Mouse (Mus musculus) kidney, embryonic 15.5 days (tissue): Measurements from ENCODE around the gene Ndufs1. TPM values are rescaled to one million over a fixed set of nuclear protein-coding genes. Genes with fewer than 3 reads are reported as not detected.
"Not testable (repeated sequence)": the region's sequence is repeated elsewhere in the genome, so short reads cannot be mapped to it uniquely, and the experiment has no call there.

ENCODE experiments used
- ATAC-seq: fragments of 200-750 bp; cut with Nextera tagmentation; replicated peaks from 2 replicates; pipeline ENCODE4 v1.8.0; 2017; ENCODE audit warnings: moderate TSS enrichment; ENCODE audit not compliant: low FRiP score
- H3K27ac ChIP-seq: fragments of 300-500 bp; sonication (generic); 2 replicates; pipeline ENCODE4 v1.5.1; 2015; ENCODE audit warnings: mild to moderate bottlenecking, inconsistent platforms
- H3K27me3 ChIP-seq: fragments of 300-500 bp; sonication (generic); 2 replicates; pipeline ENCODE4 v1.6.1; 2015; ENCODE audit warnings: inconsistent platforms
- H3K36me3 ChIP-seq: fragments of 300-500 bp; sonication (generic); 2 replicates; pipeline ENCODE4 v1.6.1; 2015; ENCODE audit warnings: inconsistent platforms
- H3K4me1 ChIP-seq: fragments of 300-500 bp; sonication (generic); 2 replicates; pipeline ENCODE4 v1.6.1; 2015; ENCODE audit warnings: inconsistent platforms
- H3K4me2 ChIP-seq: fragments of 300-500 bp; sonication (generic); 2 replicates; pipeline ENCODE4 v1.6.1; 2015; ENCODE audit warnings: moderate library complexity, mild to moderate bottlenecking, inconsistent platforms
- H3K4me3 ChIP-seq: fragments of 300-500 bp; sonication (generic); replicated peaks from 2 replicates; pipeline ENCODE4 v1.5.1; 2015; ENCODE audit warnings: mild to moderate bottlenecking, inconsistent platforms
- H3K9ac ChIP-seq: fragments of 300-500 bp; sonication (generic); 2 replicates; pipeline ENCODE4 v1.6.1; 2015; ENCODE audit warnings: mild to moderate bottlenecking, inconsistent platforms
- H3K9me3 ChIP-seq: fragments of 300-500 bp; sonication (generic); replicated peaks from 2 replicates; pipeline ENCODE4 v1.6.1; 2016; ENCODE audit warnings: inconsistent platforms
- WGBS: fragments of 180-500 bp; shearing (Covaris S2); methylation state at CpG from one replicate; pipeline ENCODE4 v1.1.7; 2015; ENCODE audit warnings: mixed read lengths; 5-methylcytosine and 5-hydroxymethylcytosine counted together
- polyA plus RNA-seq: library from polyadenylated mRNA; unstranded; fragments of >200 nt; fragmentation: Nextera tagmentation; extraction: Ambion mirVana; gene quantifications from 2 replicates; pipeline ENCODE4 v1.2.1, GENCODE M21; 2015

The Ndufs1 gene
- polyA plus RNA-seq, 1 experiment from 2014 or later: 156 TPM

DNA sequence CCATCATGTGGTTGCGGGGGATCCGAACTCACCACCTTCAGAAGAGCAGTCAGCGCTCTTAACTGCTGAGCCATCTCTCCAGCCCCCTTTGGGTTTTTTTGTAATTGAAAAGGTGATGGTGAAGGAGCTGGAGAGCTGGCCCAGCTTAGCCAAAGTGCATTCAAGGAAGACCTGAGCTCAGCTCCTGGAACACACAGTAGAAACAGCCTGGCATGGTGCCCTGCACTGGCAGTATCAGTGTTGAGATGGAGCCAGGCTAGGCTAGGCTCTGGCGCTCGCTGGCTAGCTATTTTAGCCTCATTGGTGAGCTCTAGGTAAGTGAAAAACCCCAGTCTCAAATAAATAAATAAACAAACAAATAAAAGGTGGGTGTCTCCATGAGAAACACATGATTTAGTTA is 5.6 kb upstream of the Ndufs1 start:
- WGBS: 82% methylated on average over 5 of the region's 5 CpGs
- Histone ChIP-seq H3K4me3 (no peak overlapping the region), H3K4me2 (no peak overlapping the region), H3K9me3 (no peaks in the 10 kb centered on the region), H3K27ac (no peak overlapping the region), H3K4me1 (peaks cover 12% of the 10 kb centered on the region), H3K27me3 (no peaks in the 10 kb centered on the region), H3K36me3 (peaks cover 32% of the 10 kb centered on the region), H3K9ac (no peak overlapping the region)
- no peak for ATAC-seq

DNA sequence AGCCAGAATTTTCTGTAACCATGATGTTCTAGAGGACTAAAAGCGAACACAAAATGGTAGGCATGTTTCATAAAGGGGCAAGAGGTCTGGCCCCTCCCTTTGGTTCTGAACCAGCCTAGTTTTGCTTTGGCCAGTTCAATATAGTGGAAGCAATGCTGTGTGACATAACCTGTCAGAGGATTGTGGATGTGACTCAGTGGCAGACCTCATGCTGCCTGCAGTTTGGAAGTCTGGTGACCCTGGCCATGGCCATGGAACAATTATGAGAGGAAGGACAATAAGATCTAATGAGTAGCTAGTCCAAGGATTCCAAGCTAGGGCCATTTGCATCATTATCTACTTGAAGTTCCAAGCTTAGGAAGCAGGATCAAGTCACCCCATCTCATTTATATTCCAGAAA is 4.8 kb upstream of the Ndufs1 start:
- 98% methylated on average over 1 of the region's 1 CpGs for WGBS
- Histone ChIP-seq H3K9me3 (no peaks in the 10 kb centered on the region), H3K4me2 (no peak overlapping the region), H3K27ac (no peak overlapping the region), H3K4me3 (no peak overlapping the region), H3K9ac (no peak overlapping the region), H3K27me3 (no peaks in the 10 kb centered on the region), H3K4me1 (peaks cover 12% of the 10 kb centered on the region), H3K36me3 (peaks cover 32% of the 10 kb centered on the region)
- ATAC-seq: no peak

DNA sequence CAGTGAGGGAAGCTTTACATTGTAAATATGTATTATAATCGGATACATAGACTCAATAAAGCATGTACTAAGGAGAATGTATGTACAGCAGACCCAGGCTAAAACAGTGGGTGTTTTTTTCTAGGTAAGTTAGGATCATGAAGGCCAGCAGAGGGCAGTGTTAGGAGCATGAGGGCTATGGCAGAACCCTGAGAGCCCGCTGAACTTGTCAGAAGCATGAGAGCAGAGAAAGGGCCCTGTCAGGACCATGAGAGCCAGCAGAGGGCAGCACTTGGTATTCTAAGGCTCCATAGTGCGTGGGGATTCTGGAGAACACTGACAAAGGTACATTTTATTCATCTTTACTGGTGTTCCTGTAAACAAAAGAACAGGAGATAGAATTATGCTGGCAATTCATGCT is 4.4 kb upstream of the Ndufs1 start:
- Histone ChIP-seq H3K9me3 (no peaks in the 10 kb centered on the region), H3K36me3 (peaks cover 32% of the 10 kb centered on the region), H3K27me3 (no peaks in the 10 kb centered on the region), H3K4me1 (peaks cover 12% of the 10 kb centered on the region), H3K9ac (no peak overlapping the region), H3K27ac (no peak overlapping the region), H3K4me3 (no peak overlapping the region), H3K4me2 (no peak overlapping the region)
- ATAC-seq: peak; percentile 78
- WGBS: 5% methylated on average over 3 of the region's 3 CpGs

DNA sequence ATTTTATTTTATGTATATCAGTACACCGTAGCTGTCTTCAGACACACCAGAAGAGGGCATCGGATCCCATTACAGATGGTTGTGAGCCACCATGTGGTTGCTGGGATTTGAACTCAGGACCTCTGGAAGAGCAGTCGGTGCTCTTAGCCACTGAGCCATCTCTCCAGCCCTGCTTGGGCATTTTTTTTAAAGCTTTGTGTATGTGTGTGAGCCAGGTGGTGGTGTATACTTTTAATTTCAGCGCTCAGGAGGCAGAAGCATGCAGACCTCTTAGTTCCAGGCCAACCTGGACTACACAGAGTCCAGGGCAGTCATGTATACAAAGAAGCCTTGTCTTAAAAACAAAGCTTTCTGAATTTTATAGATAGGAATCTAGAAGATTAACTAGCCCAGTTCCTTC is 3.9 kb upstream of the Ndufs1 start:
- peaks cover 15% of the 10 kb centered on the region for H3K4me1 ChIP-seq
- not testable (repeated sequence) for H3K27me3 ChIP-seq, ATAC-seq, H3K27ac ChIP-seq, H3K9ac ChIP-seq, H3K4me3 ChIP-seq, H3K4me2 ChIP-seq, H3K9me3 ChIP-seq
- H3K36me3 ChIP-seq: peaks cover 32% of the 10 kb centered on the region
- 69% methylated on average over 4 of the region's 4 CpGs for WGBS

DNA sequence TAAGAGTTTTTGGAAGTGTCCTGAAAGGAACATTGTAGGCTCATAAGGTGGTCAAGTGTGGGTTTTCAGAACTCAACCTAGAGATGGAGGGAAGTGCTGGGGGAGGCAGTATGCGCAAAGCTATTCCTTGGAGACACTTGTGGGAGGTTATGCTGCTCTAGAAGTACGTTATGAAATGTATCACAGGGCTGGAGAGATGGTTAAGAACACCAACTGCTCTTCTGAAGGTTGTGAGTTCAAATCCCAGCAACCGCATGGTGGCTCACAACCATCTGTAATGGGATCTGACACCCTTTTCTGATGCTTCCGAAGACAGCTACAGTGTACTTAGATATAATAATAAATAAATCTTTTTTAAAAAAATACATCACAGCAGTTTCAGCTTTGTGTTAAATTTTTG is 3.5 kb upstream of the Ndufs1 start:
- Histone ChIP-seq H3K4me1 (peaks cover 19% of the 10 kb centered on the region), H3K36me3 (peaks cover 32% of the 10 kb centered on the region), H3K9me3 (no peaks in the 10 kb centered on the region), H3K4me2 (no peak overlapping the region), H3K27me3 (no peaks in the 10 kb centered on the region), H3K9ac (no peak overlapping the region), H3K27ac (no peak overlapping the region), H3K4me3 (no peak overlapping the region)
- 93% methylated on average over 4 of the region's 4 CpGs for WGBS
- ATAC-seq: no peak

DNA sequence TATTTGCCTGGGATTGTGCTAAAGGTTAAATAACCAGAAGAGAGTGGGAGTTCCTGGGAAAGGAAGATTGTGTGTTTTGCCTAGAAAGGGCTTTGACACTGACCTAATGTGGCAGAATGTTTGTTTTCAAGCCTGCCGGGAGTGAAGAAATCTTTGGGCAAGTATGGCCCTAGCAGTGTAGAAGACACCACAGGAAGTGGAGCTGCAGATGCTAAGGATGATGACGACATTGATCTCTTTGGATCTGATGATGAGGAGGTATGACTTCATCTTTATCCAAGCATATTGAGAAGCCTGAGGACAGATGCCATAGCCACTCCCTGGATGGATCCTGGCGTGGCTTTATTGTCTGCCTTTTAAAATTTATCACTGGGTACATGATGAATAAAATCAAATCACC is 1.7 kb upstream of the Ndufs1 start:
- H3K9me3 ChIP-seq: no peaks in the 10 kb centered on the region
- H3K4me1 ChIP-seq: peaks cover 23% of the 10 kb centered on the region
- 0 out of 2 replicates have a peak overlapping the region, but pooled peaks have one; percentile 91 for H3K27ac ChIP-seq
- peak overlapping the region; percentile 83 for H3K4me3 ChIP-seq
- WGBS: 61% methylated on average over 3 of the region's 3 CpGs
- H3K27me3 ChIP-seq: no peaks in the 10 kb centered on the region
- H3K4me2 ChIP-seq: peak overlapping the region; percentile 70
- peak overlapping the region; percentile 93 for H3K9ac ChIP-seq
- ATAC-seq: no peak
- peaks cover 39% of the 10 kb centered on the region for H3K36me3 ChIP-seq

DNA sequence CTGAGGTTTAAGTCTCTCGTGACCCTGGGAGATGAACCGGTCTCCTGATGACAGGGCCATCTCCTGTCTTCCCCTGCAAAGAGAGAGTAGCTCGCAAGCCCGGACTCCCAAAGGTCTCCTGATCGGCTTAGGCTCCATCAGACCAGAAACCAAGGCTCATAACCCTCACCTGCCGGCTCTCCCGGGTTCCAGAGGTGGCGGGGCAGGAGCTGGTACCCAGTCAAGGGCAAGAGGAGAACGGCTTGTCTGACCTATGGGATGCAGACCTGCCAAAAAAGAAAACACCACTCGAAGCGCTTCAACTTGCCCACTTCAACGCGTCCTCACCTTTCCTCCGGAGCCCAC is 402 bp downstream of the Ndufs1 start:
- H3K4me1 ChIP-seq: peaks cover 23% of the 10 kb centered on the region
- peaks cover 45% of the 10 kb centered on the region for H3K36me3 ChIP-seq
- H3K4me3 ChIP-seq: peak overlapping the region; percentile 83
- peak overlapping the region; percentile 91 for H3K27ac ChIP-seq
- peak overlapping the region; percentile 73 for H3K4me2 ChIP-seq
- peak overlapping the region; percentile 93 for H3K9ac ChIP-seq
- ATAC-seq: peak; percentile 43; the same call in 1 of the 2 replicates
- under 1% methylated on average over 14 of the region's 14 CpGs for WGBS
- H3K27me3 ChIP-seq: no peaks in the 10 kb centered on the region
- H3K9me3 ChIP-seq: no peaks in the 10 kb centered on the region

DNA sequence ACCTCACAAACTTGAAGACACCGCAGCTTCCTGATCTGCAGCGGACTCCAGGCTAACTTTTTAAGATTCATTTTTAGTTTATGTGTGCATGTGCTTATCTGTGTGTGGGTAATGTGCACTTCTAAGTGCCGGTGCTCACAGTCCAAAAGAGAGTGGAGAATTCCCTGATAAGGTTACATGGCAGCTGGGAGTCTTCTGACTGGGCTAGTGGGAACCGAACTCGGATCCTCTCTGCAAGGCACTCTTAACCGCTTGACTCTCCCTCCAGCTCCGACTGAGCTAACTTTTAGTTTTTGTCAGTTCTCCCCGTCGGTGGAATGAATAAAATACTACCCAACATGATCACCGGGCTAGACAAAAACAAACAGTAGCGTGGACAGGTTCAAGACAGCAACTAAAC is 780 bp downstream of the Ndufs1 start:
- peak overlapping the region; percentile 91 for H3K27ac ChIP-seq
- WGBS: 10% methylated on average over 11 of the region's 11 CpGs
- no peaks in the 10 kb centered on the region for H3K27me3 ChIP-seq
- peaks cover 23% of the 10 kb centered on the region for H3K4me1 ChIP-seq
- peak overlapping the region; percentile 83 for H3K4me3 ChIP-seq
- H3K9ac ChIP-seq: peak overlapping the region; percentile 93
- peaks cover 48% of the 10 kb centered on the region for H3K36me3 ChIP-seq
- no peak for ATAC-seq
- peak overlapping the region; percentile 73 for H3K4me2 ChIP-seq
- H3K9me3 ChIP-seq: no peaks in the 10 kb centered on the region

DNA sequence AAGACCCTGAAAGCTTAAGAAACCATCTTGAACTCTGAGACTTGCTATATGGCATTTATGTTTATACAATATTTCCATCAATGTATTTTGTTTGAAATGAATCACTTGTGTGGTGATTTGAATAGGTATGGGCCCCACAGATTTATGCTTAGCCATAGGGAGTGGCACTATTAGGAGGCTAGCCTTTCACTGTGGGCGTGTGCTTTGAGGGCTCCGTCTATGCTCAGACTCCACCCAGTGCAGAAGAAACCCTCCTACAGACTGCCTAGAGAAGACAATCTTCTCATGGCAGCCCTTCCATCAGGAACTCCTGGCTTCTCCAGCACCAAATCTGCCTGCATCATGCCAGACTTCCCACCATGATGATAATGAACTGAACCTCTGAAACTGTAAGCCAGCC is 8.0 kb downstream of the Ndufs1 start:
- Histone ChIP-seq H3K36me3 (peaks cover 82% of the 10 kb centered on the region), H3K4me3 (no peak overlapping the region), H3K4me2 (no peak overlapping the region), H3K9me3 (no peaks in the 10 kb centered on the region), H3K9ac (no peak overlapping the region), H3K27ac (no peak overlapping the region), H3K4me1 (no peaks in the 10 kb centered on the region), H3K27me3 (no peaks in the 10 kb centered on the region)
- whole genome bisulfite sequencing: 82% methylated on average over 2 of the region's 2 CpGs
- ATAC-seq: no peak

DNA sequence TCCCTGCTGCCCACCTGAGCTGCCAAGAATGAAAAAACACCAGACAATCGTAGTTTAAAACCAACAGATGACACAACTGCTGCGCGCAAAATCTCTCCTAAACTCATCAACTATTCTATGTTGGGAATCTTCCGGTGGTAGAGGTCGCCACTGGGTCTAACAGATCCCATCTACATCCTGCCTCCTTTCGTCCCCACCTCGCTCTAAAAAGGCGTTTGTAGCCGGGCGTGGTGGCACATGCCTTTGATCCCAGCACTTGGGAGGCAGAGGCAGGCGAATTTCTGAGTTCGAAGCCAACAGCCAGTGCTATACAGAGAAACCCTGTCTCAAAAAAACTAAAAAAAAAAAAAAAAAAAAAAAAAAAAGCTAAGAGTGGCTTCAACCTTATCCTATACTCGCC is 36.4 kb downstream of the Ndufs1 start:
- H3K4me2 ChIP-seq: no peak overlapping the region
- H3K9me3 ChIP-seq: no peaks in the 10 kb centered on the region
- H3K27me3 ChIP-seq: no peaks in the 10 kb centered on the region
- no peaks in the 10 kb centered on the region for H3K4me1 ChIP-seq
- no peak overlapping the region for H3K27ac ChIP-seq
- 94% methylated on average over 13 of the region's 13 CpGs for WGBS
- H3K4me3 ChIP-seq: no peak overlapping the region
- no peak overlapping the region for H3K9ac ChIP-seq
- peaks cover 61% of the 10 kb centered on the region for H3K36me3 ChIP-seq
- no peak for ATAC-seq

DNA sequence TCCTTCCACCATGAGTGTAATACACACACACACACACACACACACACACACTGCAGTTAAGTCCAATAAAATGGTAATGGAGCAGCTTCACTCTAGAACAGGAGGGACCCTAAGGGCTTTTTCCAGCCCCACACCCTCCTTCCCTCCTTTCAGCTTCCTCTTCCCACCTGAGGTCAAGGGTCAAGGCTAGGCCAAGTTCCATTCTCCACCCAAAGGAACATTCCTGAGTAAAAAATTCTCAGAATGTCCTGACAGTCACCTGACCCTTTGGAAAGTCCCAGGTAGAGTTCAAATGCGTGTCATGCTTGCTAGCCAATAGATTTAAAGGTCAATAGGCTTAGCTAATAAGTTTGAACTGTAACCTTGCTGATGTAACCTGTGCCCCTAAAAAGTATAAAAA is 38.0 kb downstream of the Ndufs1 start:
- H3K36me3 ChIP-seq: peaks cover 45% of the 10 kb centered on the region
- not testable (repeated sequence) for H3K9me3 ChIP-seq, H3K27me3 ChIP-seq, ATAC-seq, H3K9ac ChIP-seq, H3K27ac ChIP-seq, H3K4me1 ChIP-seq, H3K4me2 ChIP-seq, H3K4me3 ChIP-seq
- 83% methylated on average over 1 of the region's 1 CpGs for WGBS

DNA sequence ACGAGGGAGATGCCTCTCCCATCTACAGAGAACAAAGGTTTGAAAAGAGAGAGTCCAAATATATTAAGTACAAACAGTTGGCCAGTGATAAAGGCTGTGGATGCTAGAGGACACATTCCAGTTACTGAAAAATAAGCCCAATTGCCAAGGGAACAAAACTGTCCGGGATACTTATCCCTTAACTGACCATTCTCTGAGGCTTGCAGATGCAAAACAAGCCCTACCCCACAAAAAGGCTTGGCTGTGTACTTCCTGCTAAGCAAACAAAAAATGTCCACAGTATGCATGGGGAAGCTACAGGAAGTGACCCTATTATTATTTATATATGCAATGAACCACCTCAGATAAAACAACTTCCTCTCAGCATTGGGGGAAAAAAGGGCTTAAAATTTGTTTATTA is 38.7 kb downstream of the Ndufs1 start:
- ATAC-seq: no peak
- H3K9ac ChIP-seq: no peak overlapping the region
- H3K9me3 ChIP-seq: no peaks in the 10 kb centered on the region
- peaks cover 39% of the 10 kb centered on the region for H3K36me3 ChIP-seq
- no peaks in the 10 kb centered on the region for H3K27me3 ChIP-seq
- 81% methylated on average over 2 of the region's 2 CpGs for WGBS
- H3K4me3 ChIP-seq: no peak overlapping the region
- no peaks in the 10 kb centered on the region for H3K4me1 ChIP-seq
- no peak overlapping the region for H3K4me2 ChIP-seq
- H3K27ac ChIP-seq: no peak overlapping the region

DNA sequence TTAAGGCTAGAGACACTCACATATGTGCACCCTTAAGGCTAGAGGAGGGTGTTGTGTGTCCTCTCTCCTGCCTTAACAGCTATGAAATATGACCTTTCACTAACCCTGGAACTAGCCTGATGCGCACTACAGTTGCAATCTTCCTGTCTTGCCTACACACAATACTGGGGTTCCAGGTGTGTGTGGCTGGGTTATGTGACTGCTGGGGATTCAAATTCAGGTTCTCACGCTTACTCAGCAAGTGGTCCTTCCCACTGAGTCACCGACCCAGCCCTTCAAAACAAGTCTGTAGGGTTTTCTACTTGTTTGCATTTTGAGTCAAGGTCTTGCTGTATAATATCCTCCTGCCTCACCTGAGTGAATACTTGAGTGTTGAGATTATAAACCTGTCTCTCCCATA is 42.1 kb downstream of the Ndufs1 start:
- no peak for ATAC-seq
- no peak overlapping the region for H3K27ac ChIP-seq
- 79% methylated on average over 3 of the region's 3 CpGs for WGBS
- H3K36me3 ChIP-seq: peaks cover 14% of the 10 kb centered on the region
- H3K9me3 ChIP-seq: no peaks in the 10 kb centered on the region
- no peak overlapping the region for H3K4me3 ChIP-seq
- no peak overlapping the region for H3K4me2 ChIP-seq
- H3K27me3 ChIP-seq: no peaks in the 10 kb centered on the region
- H3K9ac ChIP-seq: no peak overlapping the region
- H3K4me1 ChIP-seq: peaks cover 8% of the 10 kb centered on the region
